Mouse (Mus musculus) neural tube, embryonic 11.5 days (tissue): ENCODE results near the gene Itpripl2. TPM values are rescaled to one million over a fixed set of nuclear protein-coding genes. Genes with fewer than 3 reads are reported as not detected.
A peak's percentile ranks its signal among the peaks of the same experiment; 100 is the strongest.

ENCODE experiments used
- ATAC-seq: fragments of 200-750 bp; cut with Nextera tagmentation; 2 replicates; pipeline ENCODE4 v1.8.0; 2017; ENCODE audit warnings: moderate number of reproducible peaks, mild to moderate bottlenecking, moderate TSS enrichment, moderate library complexity; ENCODE audit not compliant: insufficient read depth, low FRiP score, low TSS enrichment
- DNase-seq: peaks from one replicate; pipeline ENCODE4 v3.0.0-alpha.2; 2015; ENCODE audit warnings: low spot score
- H3K27ac ChIP-seq: fragments of 300-500 bp; sonication (generic); 2 replicates; pipeline ENCODE4 v1.5.1; 2014; ENCODE audit warnings: low read depth, mild to moderate bottlenecking, low read length
- H3K27me3 ChIP-seq: fragments of 300-500 bp; sonication (generic); 2 replicates; pipeline ENCODE4 v1.6.1; 2014; ENCODE audit warnings: mild to moderate bottlenecking, low read length, mixed read lengths; ENCODE audit not compliant: control insufficient read depth, insufficient read depth
- H3K36me3 ChIP-seq: fragments of 300-500 bp; sonication (generic); 2 replicates; pipeline ENCODE4 v1.6.1; 2014; ENCODE audit warnings: mild to moderate bottlenecking, low read length, moderate library complexity, mixed read lengths; ENCODE audit not compliant: control insufficient read depth, insufficient read depth
- H3K4me1 ChIP-seq: fragments of 300-500 bp; sonication (generic); 2 replicates; pipeline ENCODE4 v1.6.1; 2014; ENCODE audit warnings: low read length, mixed read lengths; ENCODE audit not compliant: control insufficient read depth, insufficient read depth
- H3K4me2 ChIP-seq: fragments of 300-500 bp; sonication (generic); 2 replicates; pipeline ENCODE4 v1.6.1; 2014; ENCODE audit warnings: low read depth, mild to moderate bottlenecking, moderate library complexity
- H3K4me3 ChIP-seq: fragments of 300-500 bp; sonication (generic); 2 replicates; pipeline ENCODE4 v1.5.1; 2014; ENCODE audit warnings: low read depth, low read length
- H3K9ac ChIP-seq: fragments of 300-500 bp; sonication (generic); 2 replicates; pipeline ENCODE4 v1.6.1; 2014; ENCODE audit warnings: mild to moderate bottlenecking, low read length
- H3K9me3 ChIP-seq: fragments of 300-500 bp; sonication (generic); 2 replicates; pipeline ENCODE4 v1.6.1; 2016; ENCODE audit warnings: low read length; ENCODE audit not compliant: control insufficient read depth
- WGBS: fragments of 180-500 bp; shearing (Covaris S2); extraction: QIAGEN DNeasy Blood & Tissue Kit; methylation state at CpG from one replicate; pipeline ENCODE4 v1.1.7; 2014; 5-methylcytosine and 5-hydroxymethylcytosine counted together
- polyA plus RNA-seq: library from polyadenylated mRNA; unstranded; fragments of >200 nt; fragmentation: Nextera tagmentation; extraction: Ambion mirVana; gene quantifications from 2 replicates; pipeline ENCODE4 v1.2.1, GENCODE M21; 2014

The Itpripl2 gene
- polyA plus RNA-seq, result 1.1 and 1.4 TPM in 2 replicates

DNA sequence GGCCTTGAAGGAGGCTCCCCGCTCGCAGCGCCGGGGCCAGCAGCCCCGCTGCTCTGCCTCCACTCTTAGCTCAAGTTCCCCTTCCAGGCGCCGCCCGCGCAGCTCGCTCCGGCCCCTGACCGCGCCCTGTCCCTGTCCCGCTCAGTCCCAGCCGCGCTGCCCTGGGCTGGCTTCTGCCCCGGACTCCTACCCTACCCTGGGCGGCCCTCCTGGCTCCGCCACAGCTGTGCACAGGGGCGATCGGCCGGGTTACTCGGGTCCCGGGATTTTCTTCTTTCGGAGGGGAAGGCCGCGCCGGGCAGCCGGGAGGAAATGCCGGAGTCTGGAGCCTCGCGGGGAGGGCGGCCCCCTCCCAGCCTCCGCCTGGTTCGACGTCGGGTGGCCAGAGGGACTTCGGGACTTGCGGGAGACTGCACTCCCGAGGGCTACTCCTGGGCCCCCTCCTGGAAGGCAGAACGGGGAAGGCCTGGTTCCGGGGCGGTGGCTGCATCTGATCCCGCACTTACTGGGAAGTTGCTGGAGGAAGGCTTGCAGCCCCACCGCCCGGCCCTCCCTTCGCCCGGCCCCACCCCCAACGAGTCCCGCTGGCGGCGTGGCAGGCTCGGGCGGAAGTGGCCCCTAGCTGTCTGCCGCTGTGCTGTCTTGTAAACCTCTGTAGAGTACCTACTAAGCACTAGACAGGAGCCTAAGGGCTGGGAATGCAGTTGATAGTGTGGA, at the start of gene Itpripl2:
Gene Itpripl2 (minus strand): TSS at position 545 of the 717 bp plus-strand sequence.
- Histone ChIP-seq H3K4me3 (peak within 1 kb of the TSS; percentile 58), H3K27me3 (peaks cover 28% of the 10 kb centered on the region), H3K9me3 (no peaks in the 10 kb centered on the region), H3K9ac (peak within 1 kb of the TSS; percentile 82), H3K36me3 (no peaks in the 10 kb centered on the region; the same call in 1 of the 2 replicates), H3K4me1 (peaks cover 3% of the 10 kb centered on the region; the same call in 1 of the 2 replicates), H3K27ac (peak within 1 kb of the TSS; percentile 29; the same call in 1 of the 2 replicates), H3K4me2 (peak within 1 kb of the TSS; percentile 74)
- ATAC-seq (peak; percentile 82), DNase-seq (peak; percentile 77)
- WGBS, result 0% methylated on average over 54 of the region's 55 CpGs

DNA sequence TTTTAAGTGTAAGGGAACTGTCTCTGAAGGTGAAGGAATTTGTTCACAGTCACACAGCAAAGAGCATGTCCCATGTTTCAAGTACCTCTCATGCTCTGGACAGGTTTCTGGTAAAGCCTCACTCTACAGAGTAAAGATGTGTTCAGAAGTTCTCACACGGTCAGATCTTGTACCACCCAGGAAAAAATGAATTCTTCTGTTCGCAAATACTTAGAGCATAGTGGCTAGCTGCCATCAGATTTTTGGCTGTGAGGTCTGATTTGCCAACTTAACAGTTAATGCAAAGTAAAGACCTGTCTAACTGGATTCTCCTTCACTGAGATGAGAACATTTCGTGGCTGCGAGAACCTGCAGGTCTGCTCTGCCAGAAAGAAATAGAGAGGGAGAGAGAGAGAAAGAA, 43.3 kb upstream of the Itpripl2 start:
- 85% methylated on average over 4 of the region's 4 CpGs for WGBS
- H3K27me3 ChIP-seq, result no peaks in the 10 kb centered on the region

DNA sequence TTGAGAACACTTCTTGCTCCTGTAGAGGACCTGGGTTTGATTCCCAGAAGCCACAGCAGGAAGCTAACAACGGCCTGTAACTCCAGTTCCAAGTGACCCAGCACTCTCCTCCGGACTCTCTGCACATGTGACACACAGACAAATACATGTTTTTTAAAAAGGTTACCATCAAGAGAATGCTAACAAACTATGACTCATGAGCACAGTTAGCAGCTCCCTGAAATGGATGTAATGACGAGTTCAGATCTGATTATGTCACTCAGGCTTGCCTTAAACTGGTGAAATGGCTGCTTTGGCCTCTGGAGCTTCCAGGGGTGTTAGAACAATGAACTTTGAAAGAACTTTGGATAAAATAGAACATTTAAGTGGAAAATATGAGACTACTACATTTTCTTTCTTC, 42.6 kb upstream of the Itpripl2 start:
- no peaks in the 10 kb centered on the region for H3K9me3 ChIP-seq
- no peak overlapping the region for H3K4me2 ChIP-seq
- no peaks in the 10 kb centered on the region for H3K4me1 ChIP-seq
- no peak overlapping the region for H3K27ac ChIP-seq
- H3K9ac ChIP-seq, result no peak overlapping the region
- H3K27me3 ChIP-seq, result no peaks in the 10 kb centered on the region
- H3K4me3 ChIP-seq, result no peak overlapping the region
- no peak for DNase-seq
- no peaks in the 10 kb centered on the region for H3K36me3 ChIP-seq
- WGBS, result 79% methylated on average over 3 of the region's 3 CpGs
- no peak for ATAC-seq

More for the DNA sequence above, 43.3 kb upstream of the Itpripl2 start:
- H3K4me3 ChIP-seq, result no peak overlapping the region
- H3K36me3 ChIP-seq, result no peaks in the 10 kb centered on the region
- H3K4me2 ChIP-seq, result no peak overlapping the region
- no peak for DNase-seq
- ATAC-seq, result no peak
- H3K4me1 ChIP-seq, result no peaks in the 10 kb centered on the region
- H3K27ac ChIP-seq, result no peak overlapping the region
- no peak overlapping the region for H3K9ac ChIP-seq
- H3K9me3 ChIP-seq, result no peaks in the 10 kb centered on the region

DNA sequence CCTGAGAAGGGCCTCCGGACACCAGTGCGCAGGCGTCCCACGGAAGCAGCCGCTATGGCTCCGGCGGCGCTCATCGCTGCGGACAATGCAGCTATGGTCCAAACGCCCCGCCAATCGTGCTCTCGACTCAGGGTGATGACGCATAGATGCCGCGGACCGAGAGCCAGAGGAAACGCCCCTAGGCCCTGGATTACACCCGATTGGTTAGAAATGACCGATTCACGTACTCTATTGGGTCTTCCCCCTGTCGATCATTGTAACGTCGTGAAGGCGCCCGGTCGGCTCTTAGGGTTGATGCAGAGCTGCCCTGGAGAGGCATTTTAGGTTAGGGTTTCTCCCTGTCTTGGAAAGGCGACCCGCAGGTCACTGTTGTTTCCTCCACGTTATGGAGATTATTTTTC, 41.4 kb upstream of the Itpripl2 start, which contains the start of gene Coq7:
Gene Coq7 (minus strand): TSS at position 179 of the 401 bp plus-strand sequence.
- H3K27ac ChIP-seq, result peak within 1 kb of the TSS; percentile 97
- H3K4me3 ChIP-seq, result peak within 1 kb of the TSS; percentile 71
- H3K4me1 ChIP-seq, result no peaks in the 10 kb centered on the region
- H3K4me2 ChIP-seq, result peak within 1 kb of the TSS; percentile 66
- H3K9ac ChIP-seq, result peak within 1 kb of the TSS; percentile 80
- under 1% methylated on average over 31 of the region's 31 CpGs for WGBS
- ATAC-seq (peak; percentile 99), DNase-seq (peak; percentile 97)
- H3K36me3 ChIP-seq, result no peaks in the 10 kb centered on the region
- H3K9me3 ChIP-seq, result no peaks in the 10 kb centered on the region
- H3K27me3 ChIP-seq, result no peaks in the 10 kb centered on the region

DNA sequence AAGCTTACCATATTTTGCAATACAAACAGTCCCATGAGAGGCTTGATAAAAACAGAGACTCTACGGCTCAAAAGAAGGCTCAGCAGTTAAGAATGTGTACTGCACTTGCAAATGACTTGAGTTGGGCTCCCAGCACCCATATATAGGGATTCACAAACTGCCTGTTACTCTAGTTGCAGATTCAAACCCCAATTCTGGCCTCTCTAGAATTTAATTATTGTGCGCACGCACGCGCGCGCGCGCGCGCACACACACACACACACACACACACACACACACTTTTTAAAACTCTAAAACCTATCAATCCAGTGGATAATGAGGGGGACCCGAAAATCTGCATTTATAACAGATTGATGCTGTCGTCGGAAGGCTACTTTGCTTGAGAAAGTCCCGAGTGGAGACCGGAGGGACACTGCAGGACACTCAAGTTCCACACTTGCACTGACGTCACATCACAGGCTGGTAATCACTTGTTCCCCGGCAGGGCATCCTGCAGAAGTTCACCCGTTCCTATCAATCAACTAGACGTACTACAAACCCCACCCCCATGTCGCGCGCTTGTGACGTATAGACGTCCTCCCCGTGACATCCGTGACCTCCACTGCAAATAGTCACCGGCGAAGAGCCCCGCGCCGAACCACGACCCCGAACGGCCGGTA, 40.9 kb upstream of the Itpripl2 start:
- Histone ChIP-seq H3K9me3 (no peaks in the 10 kb centered on the region), H3K36me3 (no peaks in the 10 kb centered on the region), H3K27ac (peak overlapping the region; percentile 97), H3K9ac (peak overlapping the region; percentile 80), H3K4me3 (peak overlapping the region; percentile 71), H3K4me1 (no peaks in the 10 kb centered on the region), H3K4me2 (peak overlapping the region; percentile 66), H3K27me3 (no peaks in the 10 kb centered on the region)
- peak; percentile 95 for DNase-seq
- ATAC-seq, result peak; percentile 97
- WGBS, result under 1% methylated on average over 36 of the region's 36 CpGs

DNA sequence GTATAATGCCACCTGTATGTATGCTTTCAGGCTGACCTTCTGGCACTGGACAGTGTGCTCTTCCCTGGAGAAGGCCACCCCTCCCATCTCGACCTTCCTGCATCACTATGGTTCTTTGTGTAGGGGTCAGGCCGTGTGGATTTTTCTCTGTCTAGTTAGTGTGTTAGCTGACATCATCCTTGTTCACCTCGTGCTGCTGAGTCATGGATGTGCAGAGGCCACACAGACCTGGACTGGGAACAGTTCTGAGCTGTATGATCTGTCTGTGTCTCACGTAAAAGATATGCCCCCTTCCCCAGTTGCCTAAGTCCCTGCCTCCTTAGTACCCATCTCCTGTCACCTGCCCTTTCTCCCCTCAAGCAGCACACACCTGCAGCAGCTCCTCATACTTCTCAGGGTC, 35.2 kb upstream of the Itpripl2 start:
- ATAC-seq, result no peak
- no peaks in the 10 kb centered on the region; the same call in 1 of the 2 replicates for H3K36me3 ChIP-seq
- no peak overlapping the region for H3K9ac ChIP-seq

DNA sequence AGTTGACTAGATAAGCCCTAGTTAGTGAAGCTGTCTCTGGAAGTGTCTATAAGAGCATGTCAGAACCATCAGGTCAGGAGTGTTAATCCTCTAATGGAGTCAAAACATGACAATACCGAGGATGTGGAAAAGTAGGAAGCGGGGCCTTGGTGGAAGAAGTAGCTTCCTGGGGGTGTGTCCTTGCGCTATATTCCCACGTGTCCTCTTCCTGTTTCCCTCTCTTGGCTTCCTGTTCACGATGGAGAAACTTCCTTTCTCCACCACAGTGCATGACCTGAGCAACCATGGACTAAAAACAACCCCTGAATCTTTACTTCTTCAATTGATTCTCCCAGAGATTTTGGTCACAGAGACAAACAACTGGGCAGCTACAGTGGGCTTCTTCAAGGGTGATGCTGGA, 30.3 kb upstream of the Itpripl2 start:
- DNase-seq (no peak), ATAC-seq (no peak)
- H3K4me3 ChIP-seq, result no peak overlapping the region
- 85% methylated on average over 5 of the region's 5 CpGs for WGBS
- no peaks in the 10 kb centered on the region; the same call in 1 of the 2 replicates for H3K36me3 ChIP-seq
- H3K27ac ChIP-seq, result no peak overlapping the region
- H3K9ac ChIP-seq, result no peak overlapping the region
- H3K4me1 ChIP-seq, result no peaks in the 10 kb centered on the region
- no peaks in the 10 kb centered on the region for H3K9me3 ChIP-seq
- no peak overlapping the region for H3K4me2 ChIP-seq
- no peaks in the 10 kb centered on the region for H3K27me3 ChIP-seq

More for the DNA sequence above, 35.2 kb upstream of the Itpripl2 start:
- Histone ChIP-seq H3K4me1 (no peaks in the 10 kb centered on the region), H3K4me2 (no peak overlapping the region), H3K9me3 (no peaks in the 10 kb centered on the region), H3K27me3 (no peaks in the 10 kb centered on the region), H3K4me3 (no peak overlapping the region), H3K27ac (no peak overlapping the region)
- 87% methylated on average over 4 of the region's 4 CpGs for WGBS
- DNase-seq, result no peak

DNA sequence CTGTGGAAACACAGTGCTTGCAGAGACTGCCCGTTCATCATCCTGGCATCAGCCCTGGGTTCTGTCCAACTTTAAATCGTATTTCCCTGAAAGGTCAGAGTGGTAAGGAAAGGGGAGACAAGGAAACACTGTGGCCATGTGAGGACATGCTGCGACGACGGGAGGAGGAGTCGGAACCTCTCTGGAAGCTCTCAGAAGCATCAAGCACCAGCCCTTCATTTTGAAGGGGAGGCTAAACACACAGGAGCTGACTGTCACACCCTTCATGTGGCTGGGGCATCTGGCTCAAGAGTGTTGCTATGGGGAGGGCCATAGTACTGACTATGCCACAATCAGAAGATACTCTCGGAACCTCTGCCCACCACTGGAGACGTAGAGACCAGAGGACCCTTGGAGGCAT, 27.9 kb upstream of the Itpripl2 start:
- Histone ChIP-seq H3K27ac (no peak overlapping the region), H3K4me2 (no peak overlapping the region), H3K4me3 (no peak overlapping the region), H3K36me3 (no peaks in the 10 kb centered on the region), H3K9ac (no peak overlapping the region), H3K27me3 (no peaks in the 10 kb centered on the region), H3K4me1 (no peaks in the 10 kb centered on the region), H3K9me3 (no peaks in the 10 kb centered on the region)
- no peak for ATAC-seq
- WGBS, result 82% methylated on average over 8 of the region's 8 CpGs
- no peak for DNase-seq
